Mouse (Mus musculus): ENCODE results near the gene Hoxc8. TPM values are rescaled to one million over a fixed set of nuclear protein-coding genes. Genes with fewer than 3 reads are reported as not detected.

Gene Hoxc8
- polyA plus RNA-seq (2014; fragmentation: Illumina TruSeq; extraction: RNeasy Lipid Tissue Mini Kit (QIAGEN cat#74804); ENCODE audit: low read depth, low replicate concordance), result 1.8 TPM

GRCm38 (mm10) chr15:102990461-102991397 lies at the start of gene Hoxc8:
Gene Hoxc8 (plus strand): TSS chr15:102990607.

GRCm38 (mm10) chr15:102954192-102955006 lies 36.0 kb upstream of the Hoxc8 start, which contains the start of gene Hoxc11:
Gene Hoxc11 (plus strand): TSS chr15:102954427.

GRCm38 (mm10) chr15:102966776-102967311 lies 23.6 kb upstream of the Hoxc8 start, which contains the start of gene Hoxc10:
Gene Hoxc10 (plus strand): TSS chr15:102966796.

GRCm38 (mm10) chr15:102967312-102967510 lies 23.2 kb upstream of the Hoxc8 start, which contains the start of gene Hoxc5:
Gene Hoxc5 (plus strand): TSS chr15:102967443.

GRCm38 (mm10) chr15:102976171-102976570 lies 14.2 kb upstream of the Hoxc8 start, which contains the start of gene Hoxc9:
Gene Hoxc9 (plus strand): TSS chr15:102976439.

GRCm38 (mm10) chr15:102997939-102998355 lies 7.5 kb downstream of the Hoxc8 start, which contains the start of gene Hoxc6:
Gene Hoxc6 (plus strand): TSS chr15:102998257.

GRCm38 (mm10) chr15:103018636-103019035 lies 28.2 kb downstream of the Hoxc8 start, which contains the start of gene Hoxc4:
Gene Hoxc4 (plus strand): TSS chr15:103018934.

Other genes with a start within 250 kb of the Hoxc8 start
- gene Hoxc13, start 69.5 kb upstream of the Hoxc8 start, polyA plus RNA-seq (2014; fragmentation: Illumina TruSeq; extraction: RNeasy Lipid Tissue Mini Kit (QIAGEN cat#74804); ENCODE audit: low read depth, low replicate concordance), result not detected
- gene Hoxc12, start 53.9 kb upstream of the Hoxc8 start, polyA plus RNA-seq (2014; fragmentation: Illumina TruSeq; extraction: RNeasy Lipid Tissue Mini Kit (QIAGEN cat#74804); ENCODE audit: low read depth, low replicate concordance), result not detected
- not detected for gene Hoxc11, start 36.2 kb upstream of the Hoxc8 start, polyA plus RNA-seq (2014; fragmentation: Illumina TruSeq; extraction: RNeasy Lipid Tissue Mini Kit (QIAGEN cat#74804); ENCODE audit: low read depth, low replicate concordance)
- 0.35 TPM for gene Hoxc10, start 23.8 kb upstream of the Hoxc8 start, polyA plus RNA-seq (2014; fragmentation: Illumina TruSeq; extraction: RNeasy Lipid Tissue Mini Kit (QIAGEN cat#74804); ENCODE audit: low read depth, low replicate concordance)
- gene Hoxc5, start 23.2 kb upstream of the Hoxc8 start, polyA plus RNA-seq (2014; fragmentation: Illumina TruSeq; extraction: RNeasy Lipid Tissue Mini Kit (QIAGEN cat#74804); ENCODE audit: low read depth, low replicate concordance), result 0.39 TPM
- 1.0 TPM for gene Hoxc9, start 14.2 kb upstream of the Hoxc8 start, polyA plus RNA-seq (2014; fragmentation: Illumina TruSeq; extraction: RNeasy Lipid Tissue Mini Kit (QIAGEN cat#74804); ENCODE audit: low read depth, low replicate concordance)
- gene Hoxc6, start 7.7 kb downstream of the Hoxc8 start, polyA plus RNA-seq (2014; fragmentation: Illumina TruSeq; extraction: RNeasy Lipid Tissue Mini Kit (QIAGEN cat#74804); ENCODE audit: low read depth, low replicate concordance), result 1.1 TPM
- gene Hoxc4, start 28.3 kb downstream of the Hoxc8 start, polyA plus RNA-seq (2014; fragmentation: Illumina TruSeq; extraction: RNeasy Lipid Tissue Mini Kit (QIAGEN cat#74804); ENCODE audit: low read depth, low replicate concordance), result 0.34 TPM
- gene Smug1, start 176.5 kb downstream of the Hoxc8 start, polyA plus RNA-seq (2014; fragmentation: Illumina TruSeq; extraction: RNeasy Lipid Tissue Mini Kit (QIAGEN cat#74804); ENCODE audit: low read depth, low replicate concordance), result 2.7 TPM
- gene Cbx5, start 249.2 kb downstream of the Hoxc8 start, polyA plus RNA-seq (2014; fragmentation: Illumina TruSeq; extraction: RNeasy Lipid Tissue Mini Kit (QIAGEN cat#74804); ENCODE audit: low read depth, low replicate concordance), result 103 TPM
- gene Hnrnpa1, start 249.8 kb downstream of the Hoxc8 start, polyA plus RNA-seq (2014; fragmentation: Illumina TruSeq; extraction: RNeasy Lipid Tissue Mini Kit (QIAGEN cat#74804); ENCODE audit: low read depth, low replicate concordance), result 109 TPM